Mouse (Mus musculus) hindbrain, embryonic 14.5 days (tissue): ENCODE results near the gene Cd93. TPM values are rescaled to one million over a fixed set of nuclear protein-coding genes. Genes with fewer than 3 reads are reported as not detected.
A peak's percentile ranks its signal among the peaks of the same experiment; 100 is the strongest.

Source experiments
- ATAC-seq: fragments of 200-750 bp; cut with Nextera tagmentation; 2 replicates; pipeline ENCODE4 v1.8.0; 2017; ENCODE audit warnings: moderate number of reproducible peaks, mild to moderate bottlenecking, moderate TSS enrichment, moderate library complexity; ENCODE audit not compliant: low FRiP score
- DNase-seq: peaks from one replicate; pipeline ENCODE4 v3.0.0-alpha.2; 2015; ENCODE audit warnings: low spot score
- H3K27ac ChIP-seq: fragments of 300-500 bp; sonication (generic); 2 replicates; pipeline ENCODE4 v1.5.1; 2014; ENCODE audit warnings: mild to moderate bottlenecking, moderate library complexity
- H3K27me3 ChIP-seq: fragments of 300-500 bp; sonication (generic); 2 replicates; pipeline ENCODE4 v1.6.1; 2014; ENCODE audit warnings: mild to moderate bottlenecking, low read length, mixed read lengths; ENCODE audit not compliant: control insufficient read depth, insufficient read depth
- H3K36me3 ChIP-seq: fragments of 300-500 bp; sonication (generic); replicated peaks from 2 replicates; pipeline ENCODE4 v1.6.1; 2014; ENCODE audit not compliant: control insufficient read depth, insufficient read depth
- H3K4me1 ChIP-seq: fragments of 300-500 bp; sonication (generic); replicated peaks from 2 replicates; pipeline ENCODE4 v1.6.1; 2014; ENCODE audit warnings: antibody characterized with exemption, low read length, mixed read lengths; ENCODE audit not compliant: control insufficient read depth, insufficient read depth
- H3K4me2 ChIP-seq: fragments of 300-500 bp; sonication (generic); replicated peaks from 2 replicates; pipeline ENCODE4 v1.6.1; 2014; ENCODE audit warnings: mild to moderate bottlenecking, moderate library complexity
- H3K4me3 ChIP-seq: fragments of 300-500 bp; sonication (generic); replicated peaks from 2 replicates; pipeline ENCODE4 v1.5.1; 2014; ENCODE audit warnings: mild to moderate bottlenecking, low read length
- H3K9ac ChIP-seq: fragments of 300-500 bp; sonication (generic); 2 replicates; pipeline ENCODE4 v1.6.1; 2014
- H3K9me3 ChIP-seq: fragments of 300-500 bp; sonication (generic); 2 replicates; pipeline ENCODE4 v1.6.1; 2016; ENCODE audit warnings: low read length; ENCODE audit not compliant: control insufficient read depth
- WGBS: fragments of 180-500 bp; shearing (Covaris S2); extraction: QIAGEN DNeasy Blood & Tissue Kit; methylation state at CpG from one replicate; pipeline ENCODE4 v1.1.7; 2014; 5-methylcytosine and 5-hydroxymethylcytosine counted together
- polyA plus RNA-seq: library from polyadenylated mRNA; unstranded; fragments of >200 nt; fragmentation: Nextera tagmentation; extraction: Ambion mirVana; gene quantifications from 2 replicates; pipeline ENCODE4 v1.2.1, GENCODE M21; 2014

Gene Cd93
- 10.1 and 10.3 TPM in 2 replicates for polyA plus RNA-seq

- Histone ChIP-seq H3K4me3 (peak within 1 kb of the TSS; percentile 13; the same call in 1 of the 2 replicates), H3K9me3 (no peaks in the 10 kb centered on the region)
- ATAC-seq = 0 out of 2 replicates have a peak, but pooled peaks have one; percentile 12
Observed at GRCm38 (mm10) chr2:148443249-148443958, at the start of gene Cd93. Cd93 (minus strand) TSS chr2:148443563.

GRCm38 (mm10) chr2:148492108-148492507 lies 48.7 kb upstream of the Cd93 start:
- WGBS = 83% methylated on average over 4 of the region's 4 CpGs
- H3K36me3 ChIP-seq = no peaks in the 10 kb centered on the region
- DNase-seq (no peak), ATAC-seq (no peak)
- H3K9me3 ChIP-seq = no peaks in the 10 kb centered on the region
- no peak overlapping the region for H3K4me2 ChIP-seq
- H3K27ac ChIP-seq = no peak overlapping the region
- H3K9ac ChIP-seq = no peak overlapping the region
- no peaks in the 10 kb centered on the region for H3K27me3 ChIP-seq
- no peak overlapping the region for H3K4me3 ChIP-seq
- no peaks in the 10 kb centered on the region for H3K4me1 ChIP-seq

More at GRCm38 (mm10) chr2:148443249-148443958, at the start of gene Cd93:
- Histone ChIP-seq H3K4me1 (no peaks in the 10 kb centered on the region), H3K36me3 (no peaks in the 10 kb centered on the region), H3K27ac (peak within 1 kb of the TSS; percentile 36; the same call in 1 of the 2 replicates), H3K4me2 (no peak within 1 kb of the TSS), H3K9ac (no peak within 1 kb of the TSS), H3K27me3 (no peaks in the 10 kb centered on the region)
- whole genome bisulfite sequencing = 65% methylated on average over 13 of the region's 13 CpGs
- no peak for DNase-seq

GRCm38 (mm10) chr2:148490150-148490549 lies 46.8 kb upstream of the Cd93 start:
- H3K4me3 ChIP-seq = no peak overlapping the region
- DNase-seq (no peak), ATAC-seq (no peak)
- no peaks in the 10 kb centered on the region for H3K36me3 ChIP-seq
- 54% methylated on average over 6 of the region's 6 CpGs for WGBS
- H3K27ac ChIP-seq = no peak overlapping the region
- no peaks in the 10 kb centered on the region for H3K9me3 ChIP-seq
- H3K4me1 ChIP-seq = no peaks in the 10 kb centered on the region
- H3K27me3 ChIP-seq = no peaks in the 10 kb centered on the region
- H3K9ac ChIP-seq = no peak overlapping the region
- H3K4me2 ChIP-seq = no peak overlapping the region

DNA sequence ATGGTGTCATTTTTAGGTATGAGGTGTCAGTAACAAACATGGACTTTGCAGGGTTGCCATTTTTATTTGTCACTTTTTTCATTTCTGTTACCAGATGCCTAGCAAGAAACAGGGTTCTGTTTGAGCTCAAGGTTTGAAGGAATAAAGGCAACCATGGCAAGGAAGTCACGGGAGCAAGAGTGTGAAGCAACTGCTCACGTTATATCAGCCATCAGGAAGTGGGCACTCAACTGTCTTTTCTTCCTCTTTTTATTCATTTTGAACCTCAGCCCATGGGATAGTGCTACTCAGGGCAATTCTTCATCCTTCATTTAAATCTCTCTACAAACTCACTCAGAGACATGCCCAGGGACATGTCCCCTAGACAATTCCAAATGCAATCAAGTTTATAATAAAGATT lies 45.5 kb upstream of the Cd93 start:
- DNase-seq (no peak), ATAC-seq (no peak)
- H3K9me3 ChIP-seq = no peaks in the 10 kb centered on the region
- no peaks in the 10 kb centered on the region for H3K27me3 ChIP-seq
- no peak overlapping the region for H3K9ac ChIP-seq
- WGBS = 97% methylated on average over 2 of the region's 2 CpGs
- no peak overlapping the region for H3K4me2 ChIP-seq
- H3K36me3 ChIP-seq = no peaks in the 10 kb centered on the region
- H3K27ac ChIP-seq = no peak overlapping the region
- H3K4me3 ChIP-seq = no peak overlapping the region
- no peaks in the 10 kb centered on the region for H3K4me1 ChIP-seq

DNA sequence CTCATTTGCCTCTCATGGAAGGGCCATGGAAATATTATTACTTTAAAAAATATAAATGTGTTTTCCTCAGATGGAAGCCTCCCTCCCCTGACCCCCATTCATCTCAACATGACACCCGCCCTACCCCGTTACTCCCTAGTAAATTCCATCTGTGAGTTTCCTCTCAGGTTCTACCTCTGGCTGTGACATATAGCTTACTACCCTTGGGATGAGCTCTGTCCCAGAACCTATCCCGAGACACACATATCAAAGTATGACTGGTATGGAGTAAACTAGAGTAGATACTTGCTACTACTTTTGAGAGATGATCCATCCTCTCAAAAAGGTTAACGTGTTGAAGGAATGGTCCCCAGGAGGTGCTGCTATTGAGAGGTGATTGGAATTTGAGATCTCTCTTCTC lies 42.2 kb upstream of the Cd93 start:
- H3K4me2 ChIP-seq = no peak overlapping the region
- H3K9me3 ChIP-seq = no peaks in the 10 kb centered on the region
- H3K9ac ChIP-seq = no peak overlapping the region
- no peak overlapping the region for H3K27ac ChIP-seq
- no peak overlapping the region for H3K4me3 ChIP-seq
- H3K36me3 ChIP-seq = no peaks in the 10 kb centered on the region
- H3K4me1 ChIP-seq = no peaks in the 10 kb centered on the region
- no peak for DNase-seq
- WGBS = 92% methylated on average over 4 of the region's 4 CpGs
- no peaks in the 10 kb centered on the region for H3K27me3 ChIP-seq
- ATAC-seq = no peak

DNA sequence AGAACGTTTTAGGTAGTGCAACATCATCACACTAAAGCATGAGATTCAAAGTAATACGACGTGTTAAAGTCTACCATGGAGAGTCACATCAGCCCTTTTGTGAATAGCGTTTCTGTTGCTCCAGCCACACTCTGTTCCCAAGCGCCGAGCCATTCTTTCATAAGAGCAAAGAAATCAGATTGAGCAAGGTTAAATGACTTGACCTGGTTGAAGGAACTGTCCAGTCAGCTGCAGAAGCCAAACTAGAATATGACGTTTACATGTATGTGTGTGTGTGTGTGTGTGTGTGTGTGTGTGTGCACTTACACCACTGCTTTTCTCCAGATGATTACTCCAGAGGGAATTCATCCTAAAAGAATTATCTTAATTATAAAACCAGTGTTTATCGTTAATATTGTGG lies 37.0 kb upstream of the Cd93 start:
- ATAC-seq (no peak), DNase-seq (no peak)
- no peaks in the 10 kb centered on the region for H3K9me3 ChIP-seq
- H3K4me3 ChIP-seq = no peak overlapping the region
- H3K4me2 ChIP-seq = no peak overlapping the region
- H3K36me3 ChIP-seq = no peaks in the 10 kb centered on the region
- H3K9ac ChIP-seq = no peak overlapping the region
- WGBS = 87% methylated on average over 8 of the region's 8 CpGs
- H3K4me1 ChIP-seq = no peaks in the 10 kb centered on the region
- no peak overlapping the region for H3K27ac ChIP-seq
- no peaks in the 10 kb centered on the region for H3K27me3 ChIP-seq

DNA sequence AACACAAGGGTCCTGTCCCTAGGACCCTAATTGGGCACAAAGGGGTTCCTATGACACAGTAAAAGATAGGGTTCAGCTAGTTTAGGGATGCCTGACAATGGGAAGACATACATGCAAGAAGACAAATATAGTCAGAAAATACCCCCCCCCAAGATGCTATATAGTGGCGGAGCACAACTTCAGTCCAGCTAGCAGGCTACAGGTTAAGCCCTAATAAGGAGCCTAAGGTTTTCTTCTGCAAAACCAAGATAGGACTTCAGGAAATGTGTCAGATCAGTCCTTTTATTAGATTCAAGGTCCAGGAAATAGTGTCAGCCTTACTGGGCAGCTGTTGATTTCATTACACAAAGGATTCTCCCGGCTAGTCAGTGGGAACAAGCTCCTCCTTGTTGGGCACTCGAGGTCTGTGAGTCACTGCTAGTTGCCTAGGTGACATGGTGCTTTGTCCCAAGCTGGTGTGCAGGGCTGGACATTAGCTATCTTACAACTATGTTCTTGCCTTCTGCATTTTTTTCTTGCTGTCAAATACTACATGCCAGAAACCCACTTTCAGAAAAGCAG lies 34.9 kb upstream of the Cd93 start:
- no peaks in the 10 kb centered on the region for H3K27me3 ChIP-seq
- H3K4me1 ChIP-seq = no peaks in the 10 kb centered on the region
- no peaks in the 10 kb centered on the region for H3K9me3 ChIP-seq
- peak; percentile 56 for DNase-seq
- peak; percentile 89 for ATAC-seq
- WGBS = 20% methylated on average over 3 of the region's 3 CpGs
- no peak overlapping the region for H3K9ac ChIP-seq
- no peaks in the 10 kb centered on the region for H3K36me3 ChIP-seq
- H3K27ac ChIP-seq = 0 out of 2 replicates have a peak overlapping the region, but pooled peaks have one; percentile 32
- no peak overlapping the region for H3K4me3 ChIP-seq
- no peak overlapping the region for H3K4me2 ChIP-seq

GRCm38 (mm10) chr2:148477346-148477745 lies 34.0 kb upstream of the Cd93 start:
- 71% methylated on average over 2 of the region's 2 CpGs for WGBS
- H3K9me3 ChIP-seq = no peaks in the 10 kb centered on the region

GRCm38 (mm10) chr2:148476576-148476975 lies 33.2 kb upstream of the Cd93 start:
- ATAC-seq (no peak), DNase-seq (no peak)
- no peak overlapping the region for H3K27ac ChIP-seq
- H3K4me3 ChIP-seq = no peak overlapping the region
- 70% methylated on average over 4 of the region's 4 CpGs for WGBS
- H3K36me3 ChIP-seq = no peaks in the 10 kb centered on the region
- H3K9ac ChIP-seq = no peak overlapping the region
- H3K27me3 ChIP-seq = no peaks in the 10 kb centered on the region
- no peaks in the 10 kb centered on the region for H3K4me1 ChIP-seq
- H3K4me2 ChIP-seq = no peak overlapping the region
- 0 out of 2 replicates have a peak, but pooled peaks cover 6% of the 10 kb centered on the region for H3K9me3 ChIP-seq

More at GRCm38 (mm10) chr2:148477346-148477745, 34.0 kb upstream of the Cd93 start:
- H3K27me3 ChIP-seq = no peaks in the 10 kb centered on the region
- no peak overlapping the region for H3K4me2 ChIP-seq
- DNase-seq (no peak), ATAC-seq (no peak)
- no peak overlapping the region for H3K27ac ChIP-seq
- no peaks in the 10 kb centered on the region for H3K4me1 ChIP-seq
- no peak overlapping the region for H3K4me3 ChIP-seq
- H3K36me3 ChIP-seq = no peaks in the 10 kb centered on the region
- H3K9ac ChIP-seq = no peak overlapping the region
